Mouse (Mus musculus) bone marrow macrophage, adult 2 months (primary cell): ENCODE measurements at regions not wholly inside any gene's neighbourhood (a gene's known extent, or its start where the extent isn't known, plus 50 kb on each side); places are given as distances from the start of the nearest gene placed in this dataset.

ENCODE experiments used
- H3K27ac ChIP-seq: 2 replicates; pipeline ENCODE4 v1.5.1; 2012; ENCODE audit warnings: low read depth, low read length; ENCODE audit not compliant: insufficient read depth
- H3K4me1 ChIP-seq: 2 replicates; pipeline ENCODE4 v1.6.1; 2012; ENCODE audit warnings: low read length; ENCODE audit not compliant: control insufficient read depth, insufficient read depth
- H3K4me3 ChIP-seq: 2 replicates; pipeline ENCODE4 v1.5.1; 2012; ENCODE audit warnings: mild to moderate bottlenecking, low read length, moderate library complexity; ENCODE audit not compliant: insufficient read depth
- CTCF ChIP-seq: IDR thresholded peaks from 2 replicates; pipeline ENCODE4 v1.5.1; 2012; ENCODE audit warnings: low read depth, mild to moderate bottlenecking, low read length, moderate library complexity
- POLR2A ChIP-seq: IDR thresholded peaks from 2 replicates; pipeline ENCODE4 v1.6.1; 2012; ENCODE audit warnings: mild to moderate bottlenecking, low read depth, low read length, borderline replicate concordance

DNA sequence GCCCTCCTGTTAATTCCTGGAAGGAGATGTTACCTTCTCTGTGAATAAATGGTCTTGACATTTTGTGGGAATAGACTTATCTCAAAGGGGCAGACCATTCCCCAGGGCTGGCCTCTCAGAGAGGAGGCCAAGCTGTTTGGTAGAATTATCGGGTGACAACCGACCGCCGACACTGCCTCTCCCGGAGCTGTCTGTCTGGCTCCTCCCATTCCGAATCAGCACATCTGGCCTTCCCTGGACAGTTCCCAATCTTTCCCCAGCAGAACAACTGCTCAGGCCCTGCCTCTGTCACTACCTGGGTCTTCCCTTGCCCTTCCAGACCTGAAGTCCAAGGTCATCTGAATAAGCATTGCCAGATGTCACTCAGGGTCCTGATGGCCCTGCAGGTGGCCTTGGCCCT lies 246.8 kb upstream of the Sdk2 start:
- Histone ChIP-seq H3K27ac (no peak overlapping the region), H3K4me3 (no peak overlapping the region), H3K4me1 (no peaks in the 10 kb centered on the region)
- no peak for TF ChIP-seq POLR2A
- no peak for TF ChIP-seq CTCF

DNA sequence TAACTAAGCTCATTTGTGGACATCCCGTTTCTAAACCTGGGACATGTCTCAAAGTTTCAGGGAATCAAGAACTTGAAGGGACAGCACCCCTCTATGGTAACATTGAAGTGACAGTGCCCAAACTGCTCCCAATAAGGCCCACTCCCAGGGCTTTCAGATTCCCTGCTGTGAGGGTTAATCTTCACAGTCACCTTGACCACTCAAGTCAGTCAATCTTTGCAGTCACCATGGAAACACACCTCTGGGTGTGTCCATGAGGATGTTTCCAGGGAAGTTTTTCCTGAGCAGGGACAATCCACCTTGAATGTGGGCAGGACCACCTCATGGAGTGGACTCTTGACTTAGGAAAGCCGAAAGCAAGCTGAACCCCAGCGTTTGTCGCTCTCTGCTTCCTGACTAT lies 244.8 kb upstream of the Sdk2 start:
- Histone ChIP-seq H3K27ac (no peak overlapping the region), H3K4me1 (no peaks in the 10 kb centered on the region), H3K4me3 (no peak overlapping the region)
- TF ChIP-seq POLR2A (no peak), CTCF (no peak)

DNA sequence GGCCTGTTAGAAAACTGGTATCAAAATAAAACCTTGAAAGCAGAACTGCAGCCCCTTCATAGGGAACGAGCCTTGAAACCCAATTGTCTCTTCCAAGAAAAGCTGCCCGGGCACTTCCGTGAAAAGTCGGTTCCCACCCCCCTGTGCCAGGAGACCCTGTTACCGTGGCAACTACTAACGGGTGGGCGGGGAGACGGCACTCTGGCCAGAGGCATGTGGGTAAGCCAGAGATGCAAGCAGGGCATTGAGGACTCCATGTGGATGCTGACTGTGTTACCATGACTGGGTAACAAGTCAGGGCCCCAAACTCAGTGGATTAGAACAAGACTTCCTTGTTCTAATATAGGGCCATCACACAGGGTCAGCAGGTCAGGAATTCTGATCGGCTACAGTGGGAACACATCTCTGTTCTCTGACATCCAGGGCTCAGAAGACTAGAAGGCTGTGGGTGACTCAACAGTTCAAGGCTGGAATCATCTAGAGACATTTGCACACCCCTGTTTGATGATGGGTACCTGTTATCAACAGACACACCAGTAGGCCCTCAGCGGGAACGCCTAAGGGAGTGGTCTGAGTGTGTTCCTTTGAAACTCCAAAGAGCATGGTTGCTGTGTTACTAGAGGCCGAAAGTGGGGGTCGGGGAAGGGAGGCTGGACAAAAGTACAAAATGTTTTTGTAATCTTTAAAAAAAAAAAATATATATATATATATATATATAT lies 236.9 kb upstream of the Sdk2 start:
- no peak for TF ChIP-seq POLR2A
- TF ChIP-seq CTCF = no peak
- H3K4me3 ChIP-seq = no peak overlapping the region
- H3K27ac ChIP-seq = no peak overlapping the region
- H3K4me1 ChIP-seq = no peaks in the 10 kb centered on the region

DNA sequence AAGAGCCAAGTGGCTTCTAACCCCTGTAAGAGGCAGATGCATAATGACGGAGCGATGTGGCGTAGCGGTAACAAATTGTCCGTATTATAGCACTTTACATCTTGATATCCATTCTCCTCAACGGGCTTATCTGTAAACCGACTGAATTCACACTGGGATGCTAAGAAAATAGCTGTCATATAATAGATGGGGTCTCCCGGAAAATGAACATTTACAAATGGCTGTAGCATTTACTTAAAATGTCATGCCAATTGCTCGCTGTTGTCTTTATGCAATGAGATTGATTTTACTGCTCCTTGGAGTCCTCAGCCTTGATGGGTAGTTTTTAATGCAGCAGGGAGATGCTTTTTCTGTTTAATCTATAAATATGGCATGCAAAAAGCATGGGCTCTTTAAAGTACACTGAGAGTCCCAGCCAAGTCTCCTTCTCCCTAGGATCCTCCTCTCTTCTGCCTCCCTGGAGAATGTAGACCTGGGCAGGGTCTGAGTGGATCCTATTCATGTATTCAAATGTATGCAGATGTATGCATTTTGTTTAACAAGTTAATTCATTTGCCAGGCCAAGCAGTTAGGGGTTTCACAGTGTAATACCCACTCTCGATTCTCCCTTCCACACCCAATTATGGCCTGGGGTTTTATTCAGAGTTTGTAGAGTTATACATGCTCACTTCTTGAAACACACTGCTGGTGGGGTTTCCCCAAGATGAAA lies 233.9 kb upstream of the Sdk2 start:
- no peak for TF ChIP-seq POLR2A
- TF ChIP-seq CTCF = no peak

DNA sequence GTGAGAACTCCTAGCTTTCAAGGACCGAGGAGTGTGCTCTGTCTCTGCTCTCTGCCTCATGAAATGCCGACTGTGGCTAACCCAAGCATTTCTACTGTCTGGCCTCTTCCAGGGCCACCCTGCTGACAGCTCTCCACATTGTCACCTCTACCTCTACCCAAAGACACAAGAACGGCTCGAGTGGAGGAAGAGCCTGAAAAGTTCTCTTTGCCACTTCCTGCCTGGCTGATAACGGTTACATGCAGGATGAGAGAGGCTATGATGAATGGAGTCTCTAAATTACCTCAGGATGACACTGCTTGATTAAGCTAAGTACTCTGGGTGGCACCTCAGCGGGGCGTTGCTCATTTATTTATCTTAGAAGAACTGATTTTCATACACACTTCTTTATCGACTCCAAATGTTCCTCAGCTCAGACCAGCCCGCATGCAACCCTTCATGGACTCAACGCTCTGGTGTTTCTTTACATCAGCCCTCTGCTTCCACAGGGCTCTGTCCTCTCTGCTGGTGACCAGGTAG lies 230.0 kb upstream of the Sdk2 start:
- H3K4me1 ChIP-seq = no peaks in the 10 kb centered on the region
- TF ChIP-seq CTCF (no peak), POLR2A (no peak)
- H3K27ac ChIP-seq = no peak overlapping the region
- H3K4me3 ChIP-seq = no peak overlapping the region

More for the DNA sequence above, 233.9 kb upstream of the Sdk2 start:
- no peaks in the 10 kb centered on the region for H3K4me1 ChIP-seq
- no peak overlapping the region for H3K27ac ChIP-seq
- H3K4me3 ChIP-seq = no peak overlapping the region

DNA sequence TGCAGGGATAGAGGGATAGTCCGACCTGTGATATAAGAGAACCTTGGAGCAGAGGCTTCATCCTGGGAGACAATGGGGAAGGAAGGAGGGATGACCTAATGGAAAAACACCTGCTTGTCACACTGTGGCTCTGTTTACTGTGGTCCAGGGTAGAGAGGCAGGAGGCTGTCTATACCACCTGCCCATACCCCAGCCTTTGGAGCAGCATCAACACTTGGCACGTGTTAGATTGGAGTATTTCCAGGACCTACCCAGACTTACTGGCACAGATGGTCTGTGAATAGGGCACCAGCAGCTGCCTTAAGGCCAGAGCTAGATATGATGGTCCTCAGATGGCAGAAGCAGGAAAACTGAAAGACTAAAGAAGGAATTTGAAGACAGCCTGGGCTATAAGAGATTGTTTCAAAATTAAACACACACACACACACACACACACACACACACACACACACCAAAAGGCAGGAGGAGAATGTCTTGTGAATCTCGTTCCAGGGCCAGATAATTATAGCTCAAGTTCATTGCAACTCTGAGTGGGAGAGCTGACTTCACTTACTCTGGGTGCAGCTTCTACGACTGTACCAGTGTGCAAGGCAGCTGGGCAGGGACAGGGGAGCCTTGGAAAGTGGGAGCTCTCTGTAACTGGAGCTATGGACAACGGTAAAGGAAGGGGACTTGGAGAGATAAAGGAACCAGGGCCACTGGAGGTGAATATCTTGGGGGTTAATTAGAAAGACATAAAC lies 227.8 kb upstream of the Sdk2 start:
- no peak overlapping the region for H3K4me3 ChIP-seq
- no peak overlapping the region for H3K27ac ChIP-seq
- TF ChIP-seq POLR2A (no peak), CTCF (no peak)
- no peaks in the 10 kb centered on the region for H3K4me1 ChIP-seq

DNA sequence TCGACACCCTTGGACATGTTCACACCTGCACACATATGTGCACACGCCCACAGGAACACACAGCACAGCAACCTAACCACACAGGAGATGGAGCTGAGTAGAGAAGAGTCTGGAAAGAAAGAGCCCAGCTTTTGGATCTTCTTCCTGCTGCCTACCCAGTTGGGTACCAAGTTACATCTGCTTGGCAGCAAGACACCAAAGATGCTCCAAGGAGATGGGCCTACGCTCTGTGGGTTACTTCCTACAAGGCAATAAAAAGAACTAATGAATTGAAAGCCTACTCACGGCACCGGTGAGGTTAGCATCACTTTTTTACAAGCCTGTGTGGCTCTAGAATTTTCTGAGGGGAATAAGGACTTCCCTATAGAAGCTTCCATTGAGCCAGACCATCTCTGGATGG lies 224.4 kb upstream of the Sdk2 start:
- no peaks in the 10 kb centered on the region for H3K4me1 ChIP-seq
- TF ChIP-seq POLR2A (no peak), CTCF (no peak)
- no peak overlapping the region for H3K4me3 ChIP-seq
- no peak overlapping the region for H3K27ac ChIP-seq

DNA sequence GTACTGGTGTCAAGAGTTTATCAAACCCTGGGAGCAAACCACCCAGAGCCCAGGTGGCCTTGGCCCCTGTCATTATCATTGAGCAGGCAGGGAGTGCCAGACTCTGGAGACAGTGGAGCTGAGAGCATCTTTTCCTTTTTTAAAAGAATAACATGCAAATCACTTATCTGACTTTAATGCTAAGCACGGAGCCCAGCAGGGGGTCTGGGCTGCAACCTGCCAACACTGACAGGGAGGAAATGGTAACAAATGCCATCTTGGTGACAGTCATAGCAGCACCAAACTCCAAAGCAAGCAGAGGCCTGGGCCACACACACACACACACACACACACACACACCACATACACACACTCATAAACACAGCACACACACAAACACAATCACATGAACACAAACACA lies 223.1 kb upstream of the Sdk2 start:
- Histone ChIP-seq H3K4me3 (no peak overlapping the region), H3K27ac (no peak overlapping the region), H3K4me1 (no peaks in the 10 kb centered on the region)
- TF ChIP-seq CTCF (no peak), POLR2A (no peak)

DNA sequence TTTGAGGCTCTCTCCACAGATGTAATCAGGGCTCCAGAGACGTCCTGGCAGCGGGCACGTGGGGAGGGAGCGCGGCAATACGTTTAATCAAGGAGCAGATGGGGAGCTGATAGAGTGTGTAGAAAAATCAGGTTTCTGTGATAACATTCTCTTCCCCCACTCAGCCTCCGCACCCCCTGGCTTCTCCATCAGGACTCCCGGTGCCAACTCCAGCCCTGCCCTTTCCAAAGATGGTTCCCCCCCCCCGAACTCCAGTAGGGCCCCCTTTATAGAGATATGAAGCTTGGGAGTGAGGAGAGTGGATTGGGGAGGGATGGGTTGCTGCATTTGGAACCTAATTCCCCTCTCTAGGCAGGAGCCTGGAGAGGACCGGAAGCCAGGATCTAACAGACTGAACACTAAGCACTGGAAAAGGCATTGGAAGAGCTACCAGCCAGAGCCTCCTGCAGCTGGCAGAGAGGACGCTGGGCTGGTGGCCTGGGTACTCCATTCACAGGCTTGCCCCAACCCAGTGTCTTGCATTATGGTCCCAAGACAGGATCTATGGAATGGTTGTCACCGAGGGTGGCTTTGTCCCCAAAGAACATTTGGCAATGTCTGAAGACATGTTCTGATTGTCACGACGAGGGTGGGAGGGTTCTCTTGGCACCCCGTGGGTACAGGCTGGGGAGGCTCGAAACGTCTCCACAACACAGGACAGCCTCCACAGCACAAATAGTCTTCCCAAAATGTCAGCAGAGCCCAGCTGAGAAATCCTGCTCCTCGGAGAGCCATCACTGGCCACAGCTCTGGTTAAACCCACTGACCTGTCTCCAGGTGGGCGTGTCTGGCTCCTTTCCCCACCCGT lies 218.2 kb upstream of the Sdk2 start:
- no peaks in the 10 kb centered on the region for H3K4me1 ChIP-seq
- no peak for TF ChIP-seq POLR2A
- TF ChIP-seq CTCF = no peak
- no peak overlapping the region for H3K4me3 ChIP-seq
- H3K27ac ChIP-seq = no peak overlapping the region
